Mouse (Mus musculus) cerebellum, postnatal 25 days (tissue): ENCODE measurements at regions not wholly inside any gene's neighbourhood (a gene's known extent, or its start where the extent isn't known, plus 50 kb on each side); places are given as distances from the start of the nearest gene placed in this dataset.

ENCODE experiments used
- DNase-seq, 2 experiments: peaks; one replicate each; pipeline ENCODE4 v3.0.0; 2021; ENCODE audit warnings: mixed read lengths in 2 of 2

GRCm38 (mm10) chr19:45288722-45289121 is 53.1 kb upstream of the Lbx1 start:
- DNase-seq: no peak

GRCm38 (mm10) chr19:45297812-45298211 is 62.2 kb upstream of the Lbx1 start:
- peak in 1 of 2 experiments; percentile 24 for DNase-seq

GRCm38 (mm10) chr19:45299341-45299740 is 63.7 kb upstream of the Lbx1 start:
- peak in 1 of 2 experiments; percentile 9 for DNase-seq

- no peak for DNase-seq
Observed at GRCm38 (mm10) chr19:45299768-45300167, 63.8 kb upstream of the Btrc start.

GRCm38 (mm10) chr19:45300691-45301431 is 62.7 kb upstream of the Btrc start:
- DNase-seq: peak; percentile 69 to 78

- no peak for DNase-seq
Observed at GRCm38 (mm10) chr19:45301432-45301732, 62.2 kb upstream of the Btrc start.

- DNase-seq: peak; percentile 84 to 87
Observed at GRCm38 (mm10) chr19:45301733-45302547, 61.6 kb upstream of the Btrc start.

- DNase-seq: peak; percentile 76 to 80
Observed at GRCm38 (mm10) chr19:45302548-45303241, 60.8 kb upstream of the Btrc start.

GRCm38 (mm10) chr19:45304538-45304937 is 59.0 kb upstream of the Btrc start:
- DNase-seq: no peak

GRCm38 (mm10) chr19:45307299-45308275 is 55.9 kb upstream of the Btrc start:
- peak; percentile 8 to 30 for DNase-seq

- DNase-seq: peak in 1 of 2 experiments; percentile 29
Observed at GRCm38 (mm10) chr19:45308676-45309275, 54.8 kb upstream of the Btrc start.

- DNase-seq: no peak
Observed at GRCm38 (mm10) chr19:45310291-45310881, 53.1 kb upstream of the Btrc start.

- DNase-seq: peak; percentile 53 to 73
Observed at GRCm38 (mm10) chr19:45310944-45311603, 52.5 kb upstream of the Btrc start.

GRCm38 (mm10) chr19:45311831-45312537 is 51.5 kb upstream of the Btrc start:
- no peak for DNase-seq

GRCm38 (mm10) chr19:45312713-45313365 is 50.7 kb upstream of the Btrc start:
- peak; percentile 13 to 22 for DNase-seq
